11 mouse cellular contexts compared by ENCODE assay signal in genomic region chr8:13472284-13472683, GRCm38 (mm10). TPM values are rescaled to one million over a fixed set of nuclear protein-coding genes. Genes with fewer than 3 reads are reported as not detected.
DNase-seq lines count a peak whose midpoint lies in the region; ATAC-seq and TF ChIP-seq lines count a peak whose summit lies in the region.
"Had no signal": no experiment of that assay in that cellular context is flagged by ENCODE, and none has a peak within 500 bp of the region (broad histone marks: within the 10 kb centered on the region; RNA-seq: fewer than 3 reads in every experiment).

No protein-coding gene starts in this region.

- 59% methylated on average over 7 of the region's 7 CpGs for WGBS in heart, embryonic 11.5 days (ENCODE audit: insufficient replicate concordance)
- 42% methylated on average over 7 of the region's 7 CpGs for WGBS in limb, embryonic 14.5 days
- WGBS in midbrain, embryonic 16.5 days = 85% methylated on average over 7 of the region's 7 CpGs

- peaks cover 4% of the 10 kb centered on the region; the same call in 1 of the 2 replicates for H3K4me1 ChIP-seq in heart, embryonic 11.5 days (ENCODE audit: control insufficient read depth, insufficient read depth, low read length)
- H3K4me1 ChIP-seq in limb, embryonic 14.5 days (ENCODE audit: control insufficient read depth, insufficient read depth, low read length) = peaks cover 8% of the 10 kb centered on the region
- no peaks in the 10 kb centered on the region for H3K4me1 ChIP-seq in midbrain, embryonic 16.5 days (ENCODE audit: control insufficient read depth, insufficient read depth, low read length)
- H3K4me1 ChIP-seq: neural tube, embryonic 12.5 days had no signal

- H3K9ac ChIP-seq in heart, embryonic 11.5 days (ENCODE audit: low read depth, low read length) = 0 out of 2 replicates have a peak overlapping the region, but pooled peaks have one; percentile 3
- no peak overlapping the region for H3K9ac ChIP-seq in limb, embryonic 14.5 days (ENCODE audit: low read depth, low read length, severe bottlenecking)
- no peak overlapping the region for H3K9ac ChIP-seq in midbrain, embryonic 16.5 days (ENCODE audit: low read depth, low read length)
- H3K9ac ChIP-seq: neural tube, embryonic 12.5 days had no signal

- no peak for ATAC-seq in heart, embryonic 11.5 days (replicated peaks; ENCODE audit: insufficient number of reproducible peaks, low FRiP score, low TSS enrichment)
- ATAC-seq in limb, embryonic 14.5 days (ENCODE audit: low FRiP score, low read depth) = peak; percentile 88
- ATAC-seq in midbrain, embryonic 16.5 days = no peak

- H3K4me2 ChIP-seq in heart, embryonic 11.5 days = no peak overlapping the region
- no peak overlapping the region for H3K4me2 ChIP-seq in limb, embryonic 14.5 days (replicated peaks; ENCODE audit: low read depth, low read length, severe bottlenecking)
- no peak overlapping the region for H3K4me2 ChIP-seq in midbrain, embryonic 16.5 days (ENCODE audit: low read length)
- H3K4me2 ChIP-seq: neural tube, embryonic 12.5 days had no signal

- H3K27me3 ChIP-seq in heart, embryonic 11.5 days (ENCODE audit: control insufficient read depth, insufficient read depth, low read length) = no peaks in the 10 kb centered on the region
- no peaks in the 10 kb centered on the region for H3K27me3 ChIP-seq in limb, embryonic 14.5 days (ENCODE audit: control insufficient read depth, insufficient read depth, low read length)
- no peaks in the 10 kb centered on the region for H3K27me3 ChIP-seq in midbrain, embryonic 16.5 days (ENCODE audit: control insufficient read depth, insufficient read depth, low read depth, low read length)
- H3K27me3 ChIP-seq: neural tube, embryonic 12.5 days had no signal

- no peak for TF ChIP-seq POLR2A in limb, embryonic 14.5 days (IDR thresholded peaks at IDR 0.05; ENCODE audit: borderline replicate concordance, extremely low read depth, insufficient read depth, insufficient read length)

- no peak overlapping the region for H3K27ac ChIP-seq in heart, embryonic 11.5 days (ENCODE audit: low read depth, low read length)
- no peak overlapping the region for H3K27ac ChIP-seq in limb, embryonic 14.5 days (replicated peaks; ENCODE audit: low read depth, low read length)
- no peak overlapping the region for H3K27ac ChIP-seq in midbrain, embryonic 16.5 days (ENCODE audit: low read length)
- H3K27ac ChIP-seq: neural tube, embryonic 12.5 days had no signal

- H3K36me3 ChIP-seq in heart, embryonic 11.5 days (ENCODE audit: control insufficient read depth, insufficient read depth, low read length) = no peaks in the 10 kb centered on the region
- no peaks in the 10 kb centered on the region for H3K36me3 ChIP-seq in limb, embryonic 14.5 days (ENCODE audit: control insufficient read depth, insufficient read depth, low read length)
- H3K36me3 ChIP-seq in midbrain, embryonic 16.5 days (ENCODE audit: control insufficient read depth, insufficient read depth, low read length) = peaks cover 24% of the 10 kb centered on the region; the same call in 1 of the 2 replicates
- H3K36me3 ChIP-seq: neural tube, embryonic 12.5 days had no signal

- DNase-seq in 416B (ENCODE audit: low read depth) (peak; percentile 36), NIH3T3 (ENCODE audit: low read depth) (peak; percentile 24)
- peak; percentile 69 for DNase-seq in limb, embryonic 14.5 days (ENCODE audit: low spot score)
- no peak for DNase-seq in left cerebral cortex, adult 18-20 months (ENCODE audit: low spot score in 2 of 2)
- no peak for DNase-seq in B cell, adult 2 months
- DNase-seq in urinary bladder, adult 18-20 months (ENCODE audit: low spot score in 2 of 2) = no peak
- DNase-seq: thymus, postnatal 36 days had no signal

- no peak overlapping the region for H3K4me3 ChIP-seq in heart, embryonic 11.5 days (ENCODE audit: low read depth, low read length)
- H3K4me3 ChIP-seq in limb, embryonic 14.5 days (replicated peaks; ENCODE audit: low read length) = no peak overlapping the region
- no peak overlapping the region for H3K4me3 ChIP-seq in midbrain, embryonic 16.5 days (ENCODE audit: low read depth, low read length)
- H3K4me3 ChIP-seq: erythroblast, embryonic 14.5 days; neural tube, embryonic 12.5 days had no signal

- H3K9me3 ChIP-seq in heart, embryonic 11.5 days (replicated peaks; ENCODE audit: control insufficient read depth, low read length) = no peaks in the 10 kb centered on the region
- H3K9me3 ChIP-seq in limb, embryonic 14.5 days (ENCODE audit: control insufficient read depth, low read length) = no peaks in the 10 kb centered on the region
- no peaks in the 10 kb centered on the region for H3K9me3 ChIP-seq in midbrain, embryonic 16.5 days (replicated peaks; ENCODE audit: control insufficient read depth, low read length, poor library complexity, severe bottlenecking)
- H3K9me3 ChIP-seq: neural tube, embryonic 12.5 days had no signal

RNA-seq across cellular contexts. Expression of gene Gas6, which starts 22.0 kb away (rescaled TPM):
- polyA plus RNA-seq in heart, embryonic 11.5 days (2014; fragmentation: Nextera tagmentation; extraction: Ambion mirVana) = 12.4 and 17.7 TPM in 2 replicates
- 44.7 and 48.6 TPM in 2 replicates for polyA plus RNA-seq in limb, embryonic 14.5 days (2012; rRNA removed)
- 31.1 and 32.7 TPM in 2 replicates for polyA plus RNA-seq in limb, embryonic 14.5 days (2014; fragmentation: Nextera tagmentation; extraction: Ambion mirVana)
- 100 to 1,000 TPM in 1 of 2 experiments, 10 to 100 TPM in 1; 95.8 to 103 TPM for total RNA-seq in left cerebral cortex, adult 18-20 months (2021)
- polyA plus RNA-seq in midbrain, embryonic 16.5 days (2015; fragmentation: Nextera tagmentation; extraction: Ambion mirVana) = 37.7 and 45.7 TPM in 2 replicates

RNA-seq across cellular contexts. Expression of gene Tmem255b, which starts 37.3 kb away (rescaled TPM):
- 0.25 and 0.33 TPM in 2 replicates for polyA plus RNA-seq in heart, embryonic 11.5 days (2014; fragmentation: Nextera tagmentation; extraction: Ambion mirVana)
- polyA plus RNA-seq in limb, embryonic 14.5 days (2012; rRNA removed) = 0.31 and 0.74 TPM in 2 replicates
- 0.70 and 0.86 TPM in 2 replicates for polyA plus RNA-seq in limb, embryonic 14.5 days (2014; fragmentation: Nextera tagmentation; extraction: Ambion mirVana)
- 1 to 10 TPM; 4.3 to 4.7 TPM for total RNA-seq in left cerebral cortex, adult 18-20 months (2021)
- polyA plus RNA-seq in midbrain, embryonic 16.5 days (2015; fragmentation: Nextera tagmentation; extraction: Ambion mirVana) = 0.32 and 1.0 TPM in 2 replicates
- polyA plus RNA-seq: erythroblast, embryonic 14.5 days had no signal

Comparison
In these comparisons a context has a peak if more than half of its experiments do, and no peak if none do; other contexts are left out.
1. DNase-seq: peak in 416B (single experiment), NIH3T3 (single experiment) and limb, embryonic 14.5 days (single experiment); none in left cerebral cortex, adult 18-20 months (0 of 2), B cell, adult 2 months (0 of 2) and urinary bladder, adult 18-20 months (0 of 2).